Mouse (Mus musculus): Measurements from ENCODE around the gene Popdc2. TPM values are rescaled to one million over a fixed set of nuclear protein-coding genes. Genes with fewer than 3 reads are reported as not detected.
A peak's percentile ranks its signal among the peaks of the same experiment; 100 is the strongest.

The Popdc2 gene
- polyA plus RNA-seq, 1 experiment from 2014 or later, result 8.9 TPM

DNA sequence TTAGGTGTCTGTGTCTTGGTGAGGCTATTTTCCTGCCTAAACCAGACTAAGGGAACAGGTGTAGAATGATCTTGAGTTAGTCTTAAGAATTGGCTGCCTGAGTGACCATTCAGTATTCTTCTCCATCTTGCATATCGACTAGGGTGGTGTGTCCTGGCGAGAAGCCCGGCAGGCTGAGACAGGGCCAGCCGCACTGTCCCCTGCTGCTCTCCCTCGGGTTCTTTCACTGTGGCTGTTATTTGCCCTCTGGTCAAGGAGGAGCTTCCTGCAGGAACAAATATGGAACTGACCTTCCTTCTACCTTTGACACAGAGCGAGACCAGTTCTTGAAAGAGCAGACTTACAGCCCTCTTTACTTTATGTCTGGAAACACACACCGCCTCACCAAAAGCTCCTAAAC is 10.0 kb upstream of the Popdc2 start:
- no peak overlapping the region for H3K9ac ChIP-seq (ENCODE audit: low read length)
- H3K4me1 ChIP-seq (replicated peaks; ENCODE audit: control insufficient read depth, insufficient read depth, low read length), result peaks cover 10% of the 10 kb centered on the region
- H3K4me2 ChIP-seq (ENCODE audit: low read depth, low read length), result no peak overlapping the region

DNA sequence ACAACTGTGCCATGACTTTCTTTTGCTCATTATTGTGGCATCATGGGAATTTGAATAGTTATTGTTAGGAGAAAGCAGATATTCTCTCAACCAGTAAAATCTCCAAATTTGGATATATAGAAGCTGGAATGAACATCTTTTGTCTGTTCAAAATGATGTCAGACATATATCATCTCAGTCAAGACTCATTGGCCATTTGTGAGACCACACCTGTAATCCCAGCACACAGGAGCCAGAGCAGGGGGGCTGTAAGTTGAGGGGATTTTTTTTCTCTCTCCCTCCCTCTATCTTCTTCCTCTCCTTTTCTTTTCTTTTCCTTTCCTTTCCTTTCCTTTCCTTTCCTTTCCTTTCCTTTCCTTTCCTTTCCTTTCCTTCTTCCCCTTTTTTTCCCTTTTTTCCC is 9.2 kb upstream of the Popdc2 start:
- H3K4me2 ChIP-seq (ENCODE audit: low read depth, low read length), result no peak overlapping the region
- ATAC-seq (ENCODE audit: low read depth), result no peak
- H3K27me3 ChIP-seq (ENCODE audit: control insufficient read depth, insufficient read depth, low read depth, low read length), result no peaks in the 10 kb centered on the region
- H3K4me1 ChIP-seq (replicated peaks; ENCODE audit: control insufficient read depth, insufficient read depth, low read length), result peaks cover 6% of the 10 kb centered on the region
- peaks cover 16% of the 10 kb centered on the region for H3K36me3 ChIP-seq (ENCODE audit: control insufficient read depth, insufficient read depth, low read length)
- H3K9ac ChIP-seq (ENCODE audit: low read length), result no peak overlapping the region
- no peaks in the 10 kb centered on the region for H3K9me3 ChIP-seq (ENCODE audit: control insufficient read depth, low read length)
- H3K27ac ChIP-seq (ENCODE audit: low read length), result no peak overlapping the region
- H3K4me3 ChIP-seq (ENCODE audit: low read length), result no peak overlapping the region

More for the DNA sequence above, 10.0 kb upstream of the Popdc2 start:
- Histone ChIP-seq H3K4me3 (ENCODE audit: low read length) (no peak overlapping the region), H3K27ac (ENCODE audit: low read length) (no peak overlapping the region), H3K36me3 (ENCODE audit: control insufficient read depth, insufficient read depth, low read length) (peaks cover 16% of the 10 kb centered on the region), H3K9me3 (ENCODE audit: control insufficient read depth, low read length) (no peaks in the 10 kb centered on the region), H3K27me3 (ENCODE audit: control insufficient read depth, insufficient read depth, low read depth, low read length) (no peaks in the 10 kb centered on the region)
- ATAC-seq (ENCODE audit: low read depth), result no peak
- WGBS, result 64% methylated on average over 7 of the region's 7 CpGs

DNA sequence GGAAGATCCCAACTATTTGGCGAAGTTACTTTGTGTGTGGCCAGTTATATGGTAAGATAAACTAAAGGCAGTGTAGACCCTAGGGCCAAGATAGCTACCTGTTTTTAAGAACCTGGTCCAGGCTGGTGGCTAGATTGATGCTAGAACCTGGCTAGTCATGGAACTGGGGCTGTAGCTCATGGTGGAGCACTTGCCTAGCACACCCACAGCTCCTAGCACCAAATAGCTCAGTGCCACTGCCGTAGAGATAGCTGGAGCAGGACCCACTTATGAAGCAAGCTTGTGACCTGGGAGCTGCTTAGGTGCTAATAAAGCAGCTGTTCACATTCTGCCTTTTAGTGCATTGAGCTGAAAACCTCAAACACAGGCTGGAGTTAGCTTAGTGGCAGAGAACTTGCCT is 8.4 kb upstream of the Popdc2 start:
- Histone ChIP-seq H3K27ac (ENCODE audit: low read length) (no peak overlapping the region), H3K9me3 (ENCODE audit: control insufficient read depth, low read length) (no peaks in the 10 kb centered on the region), H3K4me1 (replicated peaks; ENCODE audit: control insufficient read depth, insufficient read depth, low read length) (no peaks in the 10 kb centered on the region), H3K27me3 (ENCODE audit: control insufficient read depth, insufficient read depth, low read depth, low read length) (no peaks in the 10 kb centered on the region), H3K9ac (ENCODE audit: low read length) (no peak overlapping the region), H3K4me2 (ENCODE audit: low read depth, low read length) (no peak overlapping the region), H3K4me3 (ENCODE audit: low read length) (no peak overlapping the region), H3K36me3 (ENCODE audit: control insufficient read depth, insufficient read depth, low read length) (peaks cover 16% of the 10 kb centered on the region)
- ATAC-seq (ENCODE audit: low read depth), result no peak
- 90% methylated on average over 2 of the region's 2 CpGs for WGBS

DNA sequence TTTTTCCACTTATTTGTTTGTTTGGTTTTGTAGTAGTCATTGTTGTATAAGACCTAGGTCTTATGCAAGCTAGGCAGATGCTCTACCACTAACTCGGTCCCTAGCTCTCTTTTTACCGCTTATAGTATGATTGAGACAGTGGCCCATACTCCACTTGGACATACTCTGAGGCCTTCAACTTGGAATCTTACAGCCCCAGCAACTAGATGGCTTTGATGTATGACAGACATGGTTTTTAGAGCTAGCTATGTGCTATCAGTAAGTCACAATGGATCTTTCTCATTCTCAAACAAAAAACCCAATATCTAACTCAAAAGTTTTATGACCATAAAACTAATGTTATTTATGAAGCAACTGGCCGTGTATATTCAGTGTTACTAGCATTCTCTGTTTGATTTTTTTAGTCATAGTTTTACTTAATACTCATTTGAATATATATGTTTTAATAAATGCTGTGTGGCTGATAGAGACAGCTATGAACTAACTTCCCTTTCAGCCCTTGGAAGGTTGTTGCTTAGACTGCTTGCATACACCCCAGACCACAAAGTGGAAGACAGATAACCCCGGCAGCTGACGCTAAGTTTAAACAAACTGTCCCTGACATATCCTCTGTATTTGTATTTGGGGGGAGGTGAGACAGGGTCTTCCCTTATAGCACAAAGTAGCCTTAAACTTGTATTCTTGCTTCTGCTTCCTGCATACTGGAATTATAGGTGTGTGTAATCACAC is 7.7 kb upstream of the Popdc2 start:
- H3K4me2 ChIP-seq (ENCODE audit: low read depth, low read length), result no peak overlapping the region
- no peaks in the 10 kb centered on the region for H3K4me1 ChIP-seq (replicated peaks; ENCODE audit: control insufficient read depth, insufficient read depth, low read length)
- H3K27me3 ChIP-seq (ENCODE audit: control insufficient read depth, insufficient read depth, low read depth, low read length), result no peaks in the 10 kb centered on the region
- no peak for ATAC-seq (ENCODE audit: low read depth)
- H3K9me3 ChIP-seq (ENCODE audit: control insufficient read depth, low read length), result no peaks in the 10 kb centered on the region
- no peak overlapping the region for H3K9ac ChIP-seq (ENCODE audit: low read length)
- no peak overlapping the region for H3K27ac ChIP-seq (ENCODE audit: low read length)
- no peak overlapping the region for H3K4me3 ChIP-seq (ENCODE audit: low read length)
- peaks cover 12% of the 10 kb centered on the region; the same call in 1 of the 2 replicates for H3K36me3 ChIP-seq (ENCODE audit: control insufficient read depth, insufficient read depth, low read length)
- WGBS, result 50% methylated on average over 5 of the region's 5 CpGs

DNA sequence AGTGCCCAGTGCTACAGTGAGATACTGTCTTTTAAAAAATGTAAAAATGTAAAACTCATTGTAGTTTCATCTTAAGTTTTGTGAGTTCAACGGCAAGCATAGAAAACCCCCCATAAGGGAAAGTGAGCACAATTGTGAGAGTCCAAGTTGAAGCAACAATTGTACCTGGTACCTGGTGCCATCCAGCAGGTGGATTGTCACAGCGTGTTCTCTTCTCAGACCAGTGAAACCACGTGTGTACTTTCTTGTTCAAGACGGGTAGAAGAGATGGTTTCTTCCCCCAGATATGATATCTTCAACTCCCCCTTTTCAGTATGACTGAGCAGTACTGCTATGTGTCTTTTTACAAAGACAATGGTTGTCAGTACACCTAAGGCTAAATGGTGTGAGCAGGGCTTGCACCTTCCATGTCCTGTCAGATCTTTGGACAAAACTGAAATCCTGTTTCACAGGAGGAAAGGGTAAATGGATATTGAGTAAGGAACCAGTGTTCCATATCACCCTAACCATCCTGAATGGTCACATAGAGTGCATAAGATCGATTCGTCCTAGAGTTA is 3.7 kb upstream of the Popdc2 start:
- Histone ChIP-seq H3K27ac (ENCODE audit: low read length) (no peak overlapping the region), H3K4me2 (ENCODE audit: low read depth, low read length) (no peak overlapping the region), H3K4me1 (replicated peaks; ENCODE audit: control insufficient read depth, insufficient read depth, low read length) (peaks cover 10% of the 10 kb centered on the region; the same call in 1 of the 2 replicates), H3K9me3 (ENCODE audit: control insufficient read depth, low read length) (no peaks in the 10 kb centered on the region), H3K36me3 (ENCODE audit: control insufficient read depth, insufficient read depth, low read length) (no peaks in the 10 kb centered on the region), H3K27me3 (ENCODE audit: control insufficient read depth, insufficient read depth, low read depth, low read length) (no peaks in the 10 kb centered on the region), H3K9ac (ENCODE audit: low read length) (no peak overlapping the region), H3K4me3 (ENCODE audit: low read length) (no peak overlapping the region)
- 82% methylated on average over 6 of the region's 6 CpGs for WGBS
- no peak for ATAC-seq (ENCODE audit: low read depth)

DNA sequence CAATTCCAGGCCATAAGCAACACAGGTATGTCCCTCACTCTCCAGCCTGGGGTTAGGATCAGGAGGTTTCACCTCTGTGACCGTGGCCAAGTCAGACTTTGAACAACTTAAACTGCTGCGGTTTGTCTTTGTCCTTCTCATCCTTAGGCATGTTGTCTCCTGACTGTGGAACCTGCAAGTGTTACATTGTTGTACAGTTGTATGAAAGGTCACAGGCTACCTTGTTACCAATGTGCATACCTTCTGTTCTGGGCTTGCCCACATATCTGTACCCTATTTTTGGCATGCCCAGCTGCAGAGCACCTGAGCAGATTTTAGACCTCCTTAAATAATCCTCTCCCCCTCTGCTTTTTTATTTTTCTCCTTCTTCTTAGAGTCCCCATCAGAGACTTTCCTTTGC is 2.8 kb upstream of the Popdc2 start:
- no peak overlapping the region for H3K4me3 ChIP-seq (ENCODE audit: low read length)
- no peak overlapping the region for H3K9ac ChIP-seq (ENCODE audit: low read length)
- no peaks in the 10 kb centered on the region for H3K9me3 ChIP-seq (ENCODE audit: control insufficient read depth, low read length)
- WGBS, result 95% methylated on average over 2 of the region's 2 CpGs
- no peak overlapping the region for H3K27ac ChIP-seq (ENCODE audit: low read length)
- no peaks in the 10 kb centered on the region for H3K27me3 ChIP-seq (ENCODE audit: control insufficient read depth, insufficient read depth, low read depth, low read length)
- ATAC-seq (ENCODE audit: low read depth), result no peak
- no peaks in the 10 kb centered on the region for H3K36me3 ChIP-seq (ENCODE audit: control insufficient read depth, insufficient read depth, low read length)
- peaks cover 10% of the 10 kb centered on the region; the same call in 1 of the 2 replicates for H3K4me1 ChIP-seq (replicated peaks; ENCODE audit: control insufficient read depth, insufficient read depth, low read length)
- no peak overlapping the region for H3K4me2 ChIP-seq (ENCODE audit: low read depth, low read length)

DNA sequence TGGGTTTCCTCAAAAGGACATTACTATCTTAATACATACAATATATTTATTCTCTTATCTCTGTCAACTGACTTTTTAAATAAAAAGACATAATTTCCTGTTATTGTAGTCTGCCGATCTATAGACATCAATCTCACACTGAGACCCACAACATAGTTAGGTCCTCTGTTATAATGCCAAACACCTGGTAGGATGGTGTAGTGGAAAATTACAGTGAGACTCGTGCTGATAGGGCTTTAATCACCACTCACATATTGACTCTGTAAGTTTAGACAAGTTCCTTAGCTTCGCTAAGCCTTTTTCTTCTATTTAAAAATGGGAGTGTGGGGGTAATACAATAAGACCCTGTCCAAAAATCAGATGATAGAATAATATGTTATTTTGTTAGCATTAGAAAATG is 2.2 kb upstream of the Popdc2 start:
- Histone ChIP-seq H3K9me3 (ENCODE audit: control insufficient read depth, low read length) (no peaks in the 10 kb centered on the region), H3K4me3 (ENCODE audit: low read length) (no peak overlapping the region), H3K36me3 (ENCODE audit: control insufficient read depth, insufficient read depth, low read length) (no peaks in the 10 kb centered on the region), H3K27me3 (ENCODE audit: control insufficient read depth, insufficient read depth, low read depth, low read length) (no peaks in the 10 kb centered on the region), H3K4me1 (replicated peaks; ENCODE audit: control insufficient read depth, insufficient read depth, low read length) (peaks cover 10% of the 10 kb centered on the region; the same call in 1 of the 2 replicates), H3K27ac (ENCODE audit: low read length) (no peak overlapping the region), H3K9ac (ENCODE audit: low read length) (no peak overlapping the region), H3K4me2 (ENCODE audit: low read depth, low read length) (no peak overlapping the region)
- WGBS, result 49% methylated on average over 3 of the region's 3 CpGs
- ATAC-seq (ENCODE audit: low read depth), result no peak

DNA sequence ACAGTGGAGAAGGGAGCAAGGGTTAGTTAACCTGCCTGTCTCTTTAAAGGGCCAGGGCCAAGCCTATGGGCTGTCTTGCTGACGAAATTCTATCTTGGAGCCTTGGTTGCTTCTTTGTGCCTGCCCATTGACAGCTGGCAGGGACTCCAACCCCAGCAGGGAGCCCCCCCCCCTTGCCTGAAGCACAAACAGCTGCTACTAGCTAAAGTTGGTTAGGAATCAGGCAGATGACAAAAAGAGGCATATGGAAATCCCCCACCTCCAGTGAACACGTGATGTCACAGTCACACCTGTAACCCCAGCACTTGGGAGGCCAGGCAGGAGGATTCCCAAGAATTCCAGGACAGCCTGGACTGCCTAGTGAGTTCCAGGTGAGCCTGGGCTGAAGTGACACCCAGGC is 1.7 kb upstream of the Popdc2 start:
- peaks cover 10% of the 10 kb centered on the region; the same call in 1 of the 2 replicates for H3K4me1 ChIP-seq (replicated peaks; ENCODE audit: control insufficient read depth, insufficient read depth, low read length)
- H3K36me3 ChIP-seq (ENCODE audit: control insufficient read depth, insufficient read depth, low read length), result no peaks in the 10 kb centered on the region
- no peak overlapping the region for H3K4me3 ChIP-seq (ENCODE audit: low read length)
- H3K27ac ChIP-seq (ENCODE audit: low read length), result no peak overlapping the region
- WGBS, result 26% methylated on average over 2 of the region's 2 CpGs
- no peaks in the 10 kb centered on the region for H3K27me3 ChIP-seq (ENCODE audit: control insufficient read depth, insufficient read depth, low read depth, low read length)
- no peak overlapping the region for H3K4me2 ChIP-seq (ENCODE audit: low read depth, low read length)
- no peak overlapping the region for H3K9ac ChIP-seq (ENCODE audit: low read length)
- H3K9me3 ChIP-seq (ENCODE audit: control insufficient read depth, low read length), result no peaks in the 10 kb centered on the region
- no peak for ATAC-seq (ENCODE audit: low read depth)

DNA sequence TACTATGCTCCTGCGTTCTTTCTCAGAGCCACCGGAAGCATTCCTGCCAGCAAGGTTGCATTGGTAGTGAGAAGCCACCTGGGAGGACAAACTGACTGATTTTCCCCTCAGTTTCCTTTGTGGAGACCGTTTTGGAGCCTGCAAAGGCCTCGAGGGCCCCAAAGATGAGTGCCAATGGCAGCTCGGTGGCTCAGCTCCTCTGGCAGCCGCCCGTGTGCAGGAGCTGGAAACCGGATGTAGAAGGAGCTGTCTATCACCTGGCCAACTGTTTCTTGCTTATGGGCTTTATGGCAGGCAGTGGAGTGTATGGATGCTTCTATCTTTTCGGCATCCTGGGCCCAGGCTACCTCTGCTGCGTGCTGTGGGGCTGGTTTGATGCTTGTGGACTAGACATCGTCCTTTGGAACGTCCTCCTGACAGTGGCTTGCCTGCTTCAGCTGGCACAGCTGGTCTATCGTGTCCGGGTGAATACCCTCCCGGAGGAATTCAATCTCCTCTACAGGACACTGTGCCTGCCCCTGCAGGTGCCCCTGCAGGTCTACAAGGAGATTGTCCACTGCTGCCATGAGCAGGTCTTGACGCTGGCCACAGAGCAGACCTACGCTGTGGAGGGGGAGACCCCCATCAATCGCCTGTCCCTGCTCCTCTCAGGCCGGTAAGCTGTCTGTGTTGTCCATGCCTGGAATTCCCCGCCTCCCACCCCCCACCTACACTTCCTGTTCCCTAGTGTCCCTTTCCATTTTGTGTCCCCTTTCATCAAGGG is 665 bp downstream of the Popdc2 start:
- Histone ChIP-seq H3K27ac (ENCODE audit: low read length) (peak overlapping the region; percentile 4; the same call in 1 of the 2 replicates), H3K36me3 (ENCODE audit: control insufficient read depth, insufficient read depth, low read length) (no peaks in the 10 kb centered on the region), H3K27me3 (ENCODE audit: control insufficient read depth, insufficient read depth, low read depth, low read length) (no peaks in the 10 kb centered on the region), H3K9ac (ENCODE audit: low read length) (peak overlapping the region; percentile 30; the same call in 1 of the 2 replicates), H3K4me3 (ENCODE audit: low read length) (no peak overlapping the region), H3K9me3 (ENCODE audit: control insufficient read depth, low read length) (no peaks in the 10 kb centered on the region), H3K4me1 (replicated peaks; ENCODE audit: control insufficient read depth, insufficient read depth, low read length) (peaks cover 10% of the 10 kb centered on the region; the same call in 1 of the 2 replicates), H3K4me2 (ENCODE audit: low read depth, low read length) (peak overlapping the region; percentile 1)
- 0 out of 2 replicates have a peak, but pooled peaks have one; percentile 34 for ATAC-seq (ENCODE audit: low read depth)
- 50% methylated on average over 20 of the region's 20 CpGs for WGBS
